Mouse (Mus musculus): Measurements from ENCODE around the gene Dnajc3. TPM values are rescaled to one million over a fixed set of nuclear protein-coding genes. Genes with fewer than 3 reads are reported as not detected.

Dnajc3 gene
- polyA plus RNA-seq, 1 experiment from 2014 or later = 34.1 TPM

GRCm38 (mm10) chr14:119013549-119013948 is 75.8 kb downstream of the Dnajc3 start:
- 73% methylated on average over 12 of the region's 12 CpGs for WGBS
- ATAC-seq (ENCODE audit: insufficient number of reproducible peaks, low FRiP score, low TSS enrichment, low read depth) = no peak
- H3K36me3 ChIP-seq (ENCODE audit: control insufficient read depth, insufficient read depth, low read length) = peaks cover 3% of the 10 kb centered on the region; the same call in 1 of the 2 replicates

GRCm38 (mm10) chr14:119025889-119026288 is 88.1 kb downstream of the Dnajc3 start:
- H3K4me2 ChIP-seq (ENCODE audit: low read depth, severe bottlenecking) = no peak overlapping the region
- H3K9ac ChIP-seq (ENCODE audit: low read length) = no peak overlapping the region
- H3K36me3 ChIP-seq (ENCODE audit: control insufficient read depth, insufficient read depth, low read length) = peaks cover 3% of the 10 kb centered on the region; the same call in 1 of the 2 replicates
- no peak overlapping the region for H3K4me3 ChIP-seq (ENCODE audit: low read depth, low read length)
- no peaks in the 10 kb centered on the region for H3K4me1 ChIP-seq (ENCODE audit: control insufficient read depth, insufficient read depth, low read length)
- ATAC-seq (ENCODE audit: insufficient number of reproducible peaks, low FRiP score, low TSS enrichment, low read depth) (no peak), DNase-seq (ENCODE audit: low spot score) (peak; percentile 45)
- H3K27me3 ChIP-seq (ENCODE audit: control insufficient read depth, insufficient read depth, low read length) = no peaks in the 10 kb centered on the region
- no peaks in the 10 kb centered on the region for H3K9me3 ChIP-seq (ENCODE audit: control insufficient read depth, low read length)
- no peak overlapping the region for H3K27ac ChIP-seq (replicated peaks; ENCODE audit: low read depth, low read length)
- WGBS = 76% methylated on average over 5 of the region's 5 CpGs

More at GRCm38 (mm10) chr14:119013549-119013948, 75.8 kb downstream of the Dnajc3 start:
- no peaks in the 10 kb centered on the region for H3K27me3 ChIP-seq (ENCODE audit: control insufficient read depth, insufficient read depth, low read length)
- H3K4me2 ChIP-seq (ENCODE audit: low read depth, severe bottlenecking) = no peak overlapping the region
- H3K9me3 ChIP-seq (ENCODE audit: control insufficient read depth, low read length) = no peaks in the 10 kb centered on the region
- H3K4me3 ChIP-seq (ENCODE audit: low read depth, low read length) = no peak overlapping the region
- H3K4me1 ChIP-seq (ENCODE audit: control insufficient read depth, insufficient read depth, low read length) = no peaks in the 10 kb centered on the region
- no peak for DNase-seq (ENCODE audit: low spot score)
- H3K27ac ChIP-seq (replicated peaks; ENCODE audit: low read depth, low read length) = no peak overlapping the region
- H3K9ac ChIP-seq (ENCODE audit: low read length) = no peak overlapping the region

- Histone ChIP-seq H3K27ac (replicated peaks; ENCODE audit: low read depth, low read length) (no peak overlapping the region), H3K36me3 (ENCODE audit: control insufficient read depth, insufficient read depth, low read length) (peaks cover 3% of the 10 kb centered on the region; the same call in 1 of the 2 replicates), H3K27me3 (ENCODE audit: control insufficient read depth, insufficient read depth, low read length) (no peaks in the 10 kb centered on the region), H3K4me2 (ENCODE audit: low read depth, severe bottlenecking) (no peak overlapping the region), H3K9ac (ENCODE audit: low read length) (no peak overlapping the region), H3K4me1 (ENCODE audit: control insufficient read depth, insufficient read depth, low read length) (no peaks in the 10 kb centered on the region), H3K4me3 (ENCODE audit: low read depth, low read length) (no peak overlapping the region), H3K9me3 (ENCODE audit: control insufficient read depth, low read length) (no peaks in the 10 kb centered on the region)
- ATAC-seq (ENCODE audit: insufficient number of reproducible peaks, low FRiP score, low TSS enrichment, low read depth) = no peak
- DNase-seq (ENCODE audit: low spot score) = peak; percentile 65
- 48% methylated on average over 4 of the region's 4 CpGs for WGBS
Observed at GRCm38 (mm10) chr14:119027130-119027529, 89.4 kb downstream of the Dnajc3 start.

GRCm38 (mm10) chr14:119027675-119028253 is 90.0 kb downstream of the Dnajc3 start:
- H3K4me2 ChIP-seq (ENCODE audit: low read depth, severe bottlenecking) = no peak overlapping the region
- DNase-seq (ENCODE audit: low spot score) = no peak
- H3K9ac ChIP-seq (ENCODE audit: low read length) = no peak overlapping the region
- WGBS = 77% methylated on average over 2 of the region's 2 CpGs
- H3K4me3 ChIP-seq (ENCODE audit: low read depth, low read length) = no peak overlapping the region
- no peaks in the 10 kb centered on the region for H3K4me1 ChIP-seq (ENCODE audit: control insufficient read depth, insufficient read depth, low read length)
- H3K9me3 ChIP-seq (ENCODE audit: control insufficient read depth, low read length) = no peaks in the 10 kb centered on the region
- no peak overlapping the region for H3K27ac ChIP-seq (replicated peaks; ENCODE audit: low read depth, low read length)
- no peaks in the 10 kb centered on the region for H3K27me3 ChIP-seq (ENCODE audit: control insufficient read depth, insufficient read depth, low read length)
- peaks cover 3% of the 10 kb centered on the region; the same call in 1 of the 2 replicates for H3K36me3 ChIP-seq (ENCODE audit: control insufficient read depth, insufficient read depth, low read length)
- ATAC-seq (ENCODE audit: insufficient number of reproducible peaks, low FRiP score, low TSS enrichment, low read depth) = no peak

Other genes with a start within 250 kb of the Dnajc3 start
- 2.9 TPM in 2 replicates for gene Abcc4, start 231.8 kb upstream of the Dnajc3 start, polyA plus RNA-seq (2014; fragmentation: Nextera tagmentation; extraction: Ambion mirVana)
- gene Cldn10, start 150.1 kb upstream of the Dnajc3 start, polyA plus RNA-seq (2014; fragmentation: Nextera tagmentation; extraction: Ambion mirVana) = 1.2 TPM in 2 replicates
- 32.9 and 33.2 TPM in 2 replicates for gene Dzip1, start 12.5 kb upstream of the Dnajc3 start, polyA plus RNA-seq (2014; fragmentation: Nextera tagmentation; extraction: Ambion mirVana)
- 18.2 and 20.9 TPM in 2 replicates for gene Uggt2, start 161.5 kb downstream of the Dnajc3 start, polyA plus RNA-seq (2014; fragmentation: Nextera tagmentation; extraction: Ambion mirVana)
- gene Hs6st3, start 200.4 kb downstream of the Dnajc3 start, polyA plus RNA-seq (2014; fragmentation: Nextera tagmentation; extraction: Ambion mirVana) = 0.17 TPM in 1 of 2 replicates, not detected in the other